Mouse (Mus musculus): ENCODE data around the gene Ddx52. TPM values are rescaled to one million over a fixed set of nuclear protein-coding genes. Genes with fewer than 3 reads are reported as not detected.

The Ddx52 gene
- total and polyA plus RNA-seq, 2 experiments from 2014 or later, result 14.6 to 16.3 TPM

- WGBS, result 87% methylated on average over 1 of the region's 1 CpGs
- H3K36me3 ChIP-seq (ENCODE audit: insufficient read depth, low read length), result peaks cover 56% of the 10 kb centered on the region
Observed at GRCm38 (mm10) chr11:83975488-83975887, 33.6 kb downstream of the Ddx52 start.

GRCm38 (mm10) chr11:83976236-83976977 lies 34.5 kb downstream of the Ddx52 start:
- Histone ChIP-seq H3K4me1 (ENCODE audit: insufficient read depth, low read length) (no peaks in the 10 kb centered on the region), H3K27me3 (ENCODE audit: insufficient read depth, low read length) (no peaks in the 10 kb centered on the region), H3K9me3 (ENCODE audit: low read length) (no peaks in the 10 kb centered on the region), H3K4me2 (ENCODE audit: low read depth, low read length, poor library complexity, severe bottlenecking) (no peak overlapping the region), H3K27ac (ENCODE audit: low read depth, low read length) (no peak overlapping the region), H3K9ac (replicated peaks; ENCODE audit: low read length, poor library complexity, severe bottlenecking) (no peak overlapping the region), H3K36me3 (ENCODE audit: insufficient read depth, low read length) (peaks cover 58% of the 10 kb centered on the region), H3K4me3 (ENCODE audit: low read depth, low read length) (no peak overlapping the region)
- ATAC-seq (ENCODE audit: low FRiP score), result no peak
- DNase-seq (ENCODE audit: low spot score), result no peak
- no peak for TF ChIP-seq CTCF (IDR thresholded peaks at IDR 0.05)
- 92% methylated on average over 13 of the region's 13 CpGs for WGBS

More at GRCm38 (mm10) chr11:83975488-83975887, 33.6 kb downstream of the Ddx52 start:
- no peak for TF ChIP-seq CTCF (IDR thresholded peaks at IDR 0.05)
- H3K4me1 ChIP-seq (ENCODE audit: insufficient read depth, low read length), result no peaks in the 10 kb centered on the region
- no peak overlapping the region for H3K27ac ChIP-seq (ENCODE audit: low read depth, low read length)
- no peak overlapping the region for H3K4me3 ChIP-seq (ENCODE audit: low read depth, low read length)
- no peaks in the 10 kb centered on the region for H3K27me3 ChIP-seq (ENCODE audit: insufficient read depth, low read length)
- H3K9ac ChIP-seq (replicated peaks; ENCODE audit: low read length, poor library complexity, severe bottlenecking), result no peak overlapping the region
- DNase-seq (ENCODE audit: low spot score) (no peak), ATAC-seq (ENCODE audit: low FRiP score) (no peak)
- no peak overlapping the region for H3K4me2 ChIP-seq (ENCODE audit: low read depth, low read length, poor library complexity, severe bottlenecking)
- no peaks in the 10 kb centered on the region for H3K9me3 ChIP-seq (ENCODE audit: low read length)

- H3K9me3 ChIP-seq (ENCODE audit: low read length), result no peaks in the 10 kb centered on the region
- peaks cover 59% of the 10 kb centered on the region for H3K36me3 ChIP-seq (ENCODE audit: insufficient read depth, low read length)
- no peaks in the 10 kb centered on the region for H3K4me1 ChIP-seq (ENCODE audit: insufficient read depth, low read length)
- ATAC-seq (ENCODE audit: low FRiP score) (no peak), DNase-seq (ENCODE audit: low spot score) (no peak)
- H3K9ac ChIP-seq (replicated peaks; ENCODE audit: low read length, poor library complexity, severe bottlenecking), result no peak overlapping the region
- H3K4me2 ChIP-seq (ENCODE audit: low read depth, low read length, poor library complexity, severe bottlenecking), result no peak overlapping the region
- no peak overlapping the region for H3K4me3 ChIP-seq (ENCODE audit: low read depth, low read length)
- 90% methylated on average over 2 of the region's 2 CpGs for WGBS
- no peaks in the 10 kb centered on the region for H3K27me3 ChIP-seq (ENCODE audit: insufficient read depth, low read length)
- no peak overlapping the region for H3K27ac ChIP-seq (ENCODE audit: low read depth, low read length)
- no peak for TF ChIP-seq CTCF (IDR thresholded peaks at IDR 0.05)
Observed at GRCm38 (mm10) chr11:83977810-83978209, 35.9 kb downstream of the Ddx52 start.

GRCm38 (mm10) chr11:83979992-83980391 lies 38.1 kb downstream of the Ddx52 start:
- H3K36me3 ChIP-seq (ENCODE audit: insufficient read depth, low read length), result peaks cover 67% of the 10 kb centered on the region
- ATAC-seq (ENCODE audit: low FRiP score), result no peak

GRCm38 (mm10) chr11:83981338-83981737 lies 39.5 kb downstream of the Ddx52 start:
- H3K4me2 ChIP-seq (ENCODE audit: low read depth, low read length, poor library complexity, severe bottlenecking), result no peak overlapping the region
- H3K27me3 ChIP-seq (ENCODE audit: insufficient read depth, low read length), result no peaks in the 10 kb centered on the region
- H3K4me1 ChIP-seq (ENCODE audit: insufficient read depth, low read length), result no peaks in the 10 kb centered on the region
- no peak overlapping the region for H3K9ac ChIP-seq (replicated peaks; ENCODE audit: low read length, poor library complexity, severe bottlenecking)
- ATAC-seq (ENCODE audit: low FRiP score), result no peak
- no peak for DNase-seq (ENCODE audit: low spot score)
- no peak overlapping the region for H3K4me3 ChIP-seq (ENCODE audit: low read depth, low read length)
- H3K27ac ChIP-seq (ENCODE audit: low read depth, low read length), result no peak overlapping the region
- TF ChIP-seq CTCF (IDR thresholded peaks at IDR 0.05), result no peak
- H3K36me3 ChIP-seq (ENCODE audit: insufficient read depth, low read length), result peaks cover 69% of the 10 kb centered on the region
- no peaks in the 10 kb centered on the region for H3K9me3 ChIP-seq (ENCODE audit: low read length)
- WGBS, result 84% methylated on average over 10 of the region's 10 CpGs

More at GRCm38 (mm10) chr11:83979992-83980391, 38.1 kb downstream of the Ddx52 start:
- H3K27ac ChIP-seq (ENCODE audit: low read depth, low read length), result no peak overlapping the region
- no peaks in the 10 kb centered on the region for H3K9me3 ChIP-seq (ENCODE audit: low read length)
- H3K4me3 ChIP-seq (ENCODE audit: low read depth, low read length), result no peak overlapping the region
- no peak for DNase-seq (ENCODE audit: low spot score)
- H3K27me3 ChIP-seq (ENCODE audit: insufficient read depth, low read length), result no peaks in the 10 kb centered on the region
- no peak overlapping the region for H3K9ac ChIP-seq (replicated peaks; ENCODE audit: low read length, poor library complexity, severe bottlenecking)
- TF ChIP-seq CTCF (IDR thresholded peaks at IDR 0.05), result no peak
- WGBS, result 93% methylated on average over 6 of the region's 6 CpGs
- no peaks in the 10 kb centered on the region for H3K4me1 ChIP-seq (ENCODE audit: insufficient read depth, low read length)
- H3K4me2 ChIP-seq (ENCODE audit: low read depth, low read length, poor library complexity, severe bottlenecking), result no peak overlapping the region

- H3K27me3 ChIP-seq (ENCODE audit: insufficient read depth, low read length), result no peaks in the 10 kb centered on the region
- DNase-seq (ENCODE audit: low spot score) (no peak), ATAC-seq (ENCODE audit: low FRiP score) (no peak)
- H3K36me3 ChIP-seq (ENCODE audit: insufficient read depth, low read length), result peaks cover 62% of the 10 kb centered on the region
- no peak overlapping the region for H3K27ac ChIP-seq (ENCODE audit: low read depth, low read length)
- no peak for TF ChIP-seq CTCF (IDR thresholded peaks at IDR 0.05)
- no peak overlapping the region for H3K9ac ChIP-seq (replicated peaks; ENCODE audit: low read length, poor library complexity, severe bottlenecking)
- H3K4me3 ChIP-seq (ENCODE audit: low read depth, low read length), result no peak overlapping the region
- no peaks in the 10 kb centered on the region for H3K9me3 ChIP-seq (ENCODE audit: low read length)
- 86% methylated on average over 4 of the region's 4 CpGs for WGBS
- H3K4me2 ChIP-seq (ENCODE audit: low read depth, low read length, poor library complexity, severe bottlenecking), result no peak overlapping the region
- no peaks in the 10 kb centered on the region for H3K4me1 ChIP-seq (ENCODE audit: insufficient read depth, low read length)
Observed at GRCm38 (mm10) chr11:83991701-83992100, 49.8 kb downstream of the Ddx52 start.
